Comparison of ENCODE assay signal across 16 mouse cellular contexts in genomic region chr11:30292221-30293160, GRCm38 (mm10). TPM values are rescaled to one million over a fixed set of nuclear protein-coding genes. Genes with fewer than 3 reads are reported as not detected.
DNase-seq lines count a peak whose midpoint lies in the region; ATAC-seq and TF ChIP-seq lines count a peak whose summit lies in the region.
"Had no signal": no experiment of that assay in that cellular context is flagged by ENCODE, and none has a peak within 500 bp of the region (broad histone marks: within the 10 kb centered on the region; RNA-seq: fewer than 3 reads in every experiment).

No protein-coding gene starts in this region.

- no peak for TF ChIP-seq POLR2A in kidney, adult 2 months (IDR thresholded peaks at IDR 0.05; ENCODE audit: low read depth, low read length)

- no peaks in the 10 kb centered on the region for H3K9me3 ChIP-seq in lung, postnatal 0 days (ENCODE audit: low read length)
- no peaks in the 10 kb centered on the region for H3K9me3 ChIP-seq in heart, embryonic 10.5 days
- no peaks in the 10 kb centered on the region for H3K9me3 ChIP-seq in limb, embryonic 15.5 days
- H3K9me3 ChIP-seq: midbrain, embryonic 13.5 days had no signal

- no peak overlapping the region for H3K4me3 ChIP-seq in kidney, adult 2 months (ENCODE audit: insufficient read depth, low read depth, low read length)
- no peak overlapping the region for H3K4me3 ChIP-seq in lung, postnatal 0 days (ENCODE audit: low read depth, low read length)
- no peak overlapping the region for H3K4me3 ChIP-seq in heart, embryonic 10.5 days
- H3K4me3 ChIP-seq in limb, embryonic 15.5 days: no peak overlapping the region
- H3K4me3 ChIP-seq: midbrain, embryonic 13.5 days had no signal

- DNase-seq in kidney, adult 2 months: no peak
- no peak for DNase-seq in kidney, adult 8-10 months
- DNase-seq in lung, postnatal 0 days (ENCODE audit: low spot score): peak; percentile 79
- no peak for DNase-seq in lung, postnatal 4 days
- DNase-seq in heart, embryonic 10.5 days (ENCODE audit: low spot score): no peak
- DNase-seq in right cerebral cortex, postnatal 10 days (ENCODE audit: low spot score in 2 of 2): no peak
- no peak for DNase-seq in cerebellum, adult 11-12 months
- DNase-seq: cerebellum, adult 9-11 months; kidney, adult 9 months; layer of hippocampus, adult 9-11 months; right cerebral cortex, postnatal 25 days; thymus, adult 2 months had no signal

- peak overlapping the region; percentile 96; the same call in 1 of the 2 replicates for H3K27ac ChIP-seq in kidney, adult 2 months (ENCODE audit: insufficient read depth, low read depth, low read length)
- peak overlapping the region; percentile 88 for H3K27ac ChIP-seq in lung, postnatal 0 days (ENCODE audit: low read length)
- H3K27ac ChIP-seq in heart, embryonic 10.5 days: peak overlapping the region; percentile 70; the same call in 1 of the 2 replicates
- H3K27ac ChIP-seq in limb, embryonic 15.5 days: peak overlapping the region; percentile 11; the same call in 1 of the 2 replicates
- H3K27ac ChIP-seq: midbrain, embryonic 13.5 days had no signal

- no peak overlapping the region for H3K9ac ChIP-seq in lung, postnatal 0 days (replicated peaks; ENCODE audit: low read depth)
- H3K9ac ChIP-seq in limb, embryonic 15.5 days: no peak overlapping the region
- H3K9ac ChIP-seq: midbrain, embryonic 13.5 days had no signal

- H3K27me3 ChIP-seq in kidney, adult 2 months (replicated peaks; ENCODE audit: control insufficient read depth, insufficient read depth, low read length): no peaks in the 10 kb centered on the region
- H3K27me3 ChIP-seq in lung, postnatal 0 days (replicated peaks; ENCODE audit: insufficient read depth, low read length): no peaks in the 10 kb centered on the region
- H3K27me3 ChIP-seq in heart, embryonic 10.5 days (ENCODE audit: insufficient read depth, poor library complexity, severe bottlenecking): no peaks in the 10 kb centered on the region
- no peaks in the 10 kb centered on the region for H3K27me3 ChIP-seq in limb, embryonic 15.5 days
- H3K27me3 ChIP-seq: midbrain, embryonic 13.5 days had no signal

- H3K4me1 ChIP-seq in kidney, adult 2 months (ENCODE audit: control insufficient read depth, insufficient read depth, low read length): peaks cover 15% of the 10 kb centered on the region; the same call in 1 of the 2 replicates
- peaks cover 35% of the 10 kb centered on the region; the same call in 1 of the 2 replicates for H3K4me1 ChIP-seq in lung, postnatal 0 days (ENCODE audit: insufficient read depth, low read depth, low read length)
- peaks cover 31% of the 10 kb centered on the region for H3K4me1 ChIP-seq in heart, embryonic 10.5 days
- H3K4me1 ChIP-seq in limb, embryonic 15.5 days: peaks cover 15% of the 10 kb centered on the region
- H3K4me1 ChIP-seq: midbrain, embryonic 13.5 days had no signal

- peak; percentile 37 for ATAC-seq in lung, postnatal 0 days
- ATAC-seq in limb, embryonic 15.5 days (ENCODE audit: insufficient number of reproducible peaks, low FRiP score, low TSS enrichment, low read depth): no peak
- ATAC-seq: CD4-positive, CD25-positive, alpha-beta regulatory T cell, adult 4 months; hindbrain, embryonic 16.5 days; midbrain, embryonic 13.5 days had no signal

- WGBS in kidney, adult 2 months: 86% methylated on average over 3 of the region's 3 CpGs
- WGBS in lung, postnatal 0 days: 71% methylated on average over 3 of the region's 3 CpGs
- WGBS in heart, embryonic 10.5 days: 61% methylated on average over 3 of the region's 3 CpGs
- 81% methylated on average over 3 of the region's 3 CpGs for WGBS in limb, embryonic 15.5 days

- H3K36me3 ChIP-seq in kidney, adult 2 months (ENCODE audit: control insufficient read depth, insufficient read depth, low read length): no peaks in the 10 kb centered on the region
- H3K36me3 ChIP-seq in lung, postnatal 0 days (ENCODE audit: insufficient read depth, low read length): no peaks in the 10 kb centered on the region
- no peaks in the 10 kb centered on the region for H3K36me3 ChIP-seq in heart, embryonic 10.5 days
- H3K36me3 ChIP-seq in limb, embryonic 15.5 days: no peaks in the 10 kb centered on the region
- H3K36me3 ChIP-seq: midbrain, embryonic 13.5 days had no signal

- TF ChIP-seq EP300 in lung, postnatal 0 days (IDR thresholded peaks at IDR 0.05): peak; percentile 48; the same call in 1 of the 2 replicates

- H3K4me2 ChIP-seq in lung, postnatal 0 days (replicated peaks; ENCODE audit: low read depth, low read length): no peak overlapping the region
- no peak overlapping the region for H3K4me2 ChIP-seq in limb, embryonic 15.5 days
- H3K4me2 ChIP-seq: midbrain, embryonic 13.5 days had no signal

- TF ChIP-seq CTCF in kidney, adult 2 months (conservative IDR thresholded peaks at IDR 0.05; ENCODE audit: insufficient read depth, insufficient read length, low read depth, low read length): no peak
- TF ChIP-seq CTCF in lung, postnatal 0 days (IDR thresholded peaks at IDR 0.05): no peak

RNA-seq across cellular contexts. Expression of gene Sptbn1, which starts 24.5 kb away (rescaled TPM):
- 118 and 140 TPM in 2 replicates for polyA plus RNA-seq in kidney, adult 2 months (2012; rRNA removed)
- 220 and 256 TPM in 2 replicates for polyA plus RNA-seq in lung, postnatal 0 days (2015; fragmentation: Nextera tagmentation; extraction: Ambion mirVana)
- polyA plus RNA-seq in heart, embryonic 10.5 days (2016; fragmentation: Nextera tagmentation; extraction: Ambion mirVana): 115 and 137 TPM in 2 replicates
- 102 and 110 TPM in 2 replicates for polyA plus RNA-seq in limb, embryonic 15.5 days (2015; fragmentation: Nextera tagmentation; extraction: Ambion mirVana)

Comparison
In these comparisons a context has a peak if more than half of its experiments do, and no peak if none do; other contexts are left out.
1. H3K27ac ChIP-seq: peak in every context shown above with its lines; median percentile 96 in kidney, adult 2 months; 88 in lung, postnatal 0 days; 70 in heart, embryonic 10.5 days; 11 in limb, embryonic 15.5 days.